Mouse (Mus musculus) MEL (cell line): ENCODE measurements at regions not wholly inside any gene's neighbourhood (a gene's known extent, or its start where the extent isn't known, plus 50 kb on each side); places are given as distances from the start of the nearest gene placed in this dataset.

Experiments used
- CTCF ChIP-seq, 3 experiments: IDR thresholded peaks in 2 of 3; conservative IDR thresholded peaks in 1 of 3; 2 replicates each; pipeline ENCODE4 v1.5.1; 2011 to 2012; ENCODE audit warnings: low read length in 3 of 3, low read depth in 2 of 3, mild to moderate bottlenecking in 2 of 3, improper control_type of control experiment in 1 of 3, inconsistent platforms in 1 of 3, mixed read lengths in 1 of 3, moderate library complexity in 1 of 3; ENCODE audit not compliant: control insufficient read depth in 1 of 3, insufficient read depth in 1 of 3, poor library complexity in 1 of 3, severe bottlenecking in 1 of 3
- MYC ChIP-seq: IDR thresholded peaks from 2 replicates; pipeline ENCODE4 v1.6.1; 2011; ENCODE audit warnings: low read depth, mild to moderate bottlenecking, low read length, improper control_type of control experiment, moderate library complexity
- NRF1 ChIP-seq: IDR thresholded peaks from 2 replicates; pipeline ENCODE4 v1.6.1; 2014; ENCODE audit warnings: low read depth, mild to moderate bottlenecking, inconsistent platforms, low read length, improper control_type of control experiment, moderate library complexity; ENCODE audit not compliant: poor library complexity, insufficient read depth, severe bottlenecking
- POLR2A ChIP-seq, 2 experiments: IDR thresholded peaks; 2 replicates each; pipeline ENCODE4 v1.6.1; 2011 to 2012; ENCODE audit warnings: low read length in 2 of 2, mild to moderate bottlenecking in 2 of 2, control low read depth in 1 of 2, improper control_type of control experiment in 1 of 2, low read depth in 1 of 2, moderate library complexity in 1 of 2; ENCODE audit not compliant: control insufficient read depth in 1 of 2, insufficient read depth in 1 of 2, poor library complexity in 1 of 2
- RAD21 ChIP-seq: IDR thresholded peaks from 2 replicates; pipeline ENCODE4 v1.6.1; 2011; ENCODE audit warnings: mild to moderate bottlenecking, low read depth, low read length, improper control_type of control experiment

DNA sequence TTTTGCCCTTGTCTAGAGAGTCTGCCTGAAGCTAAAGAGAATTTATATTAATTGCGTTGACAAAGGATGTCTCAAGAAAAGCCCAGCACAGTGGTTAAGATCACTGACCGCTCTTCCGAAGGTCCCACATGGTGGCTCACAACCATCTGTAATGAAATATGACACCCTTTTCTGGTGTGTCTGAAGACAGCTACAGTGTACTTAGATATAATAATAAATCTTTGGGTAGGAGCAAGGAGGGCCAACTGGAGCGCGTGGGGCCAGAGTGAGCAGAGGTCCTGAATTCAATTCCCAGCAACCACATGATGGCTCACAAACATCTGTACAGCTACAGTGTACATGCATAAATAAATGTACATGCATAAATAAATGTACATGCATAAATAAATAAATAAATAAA, 176.1 kb downstream of the Rab11fip4 start:
- no peak for TF ChIP-seq MYC
- TF ChIP-seq POLR2A (IDR thresholded peaks at IDR 0.05; ENCODE audit: control insufficient read depth in 1 of 2, insufficient read depth in 1 of 2, low read depth in 1 of 2, low read length in 2 of 2, poor library complexity in 1 of 2) = no peak
- TF ChIP-seq CTCF (IDR thresholded peaks at IDR 0.05 in 2 of 3, conservative IDR thresholded peaks at IDR 0.05 in 1 of 3; ENCODE audit: control insufficient read depth in 1 of 3, insufficient read depth in 1 of 3, low read depth in 2 of 3, low read length in 3 of 3, poor library complexity in 1 of 3, severe bottlenecking in 1 of 3) = no peak
- TF ChIP-seq NRF1 = no peak
- no peak for TF ChIP-seq RAD21
